Mouse (Mus musculus) stomach, postnatal 0 days (tissue): ENCODE data around the gene Mst1r.

Source experiments
- CTCF ChIP-seq: IDR thresholded peaks from 2 replicates; pipeline ENCODE4 v1.5.1; 2016; ENCODE audit warnings: antibody characterized with exemption, low read depth, mild to moderate bottlenecking, moderate library complexity
- EP300 ChIP-seq: optimal IDR thresholded peaks from 2 replicates; pipeline ENCODE3; 2016; ENCODE audit warnings: antibody characterized with exemption

GRCm38 (mm10) chr9:107957141-107957540 lies 50.5 kb downstream of the Mst1r start:
- TF ChIP-seq EP300 = no peak
- no peak for TF ChIP-seq CTCF
